Mouse (Mus musculus): Measurements from ENCODE around the gene Lpin2.

DNA sequence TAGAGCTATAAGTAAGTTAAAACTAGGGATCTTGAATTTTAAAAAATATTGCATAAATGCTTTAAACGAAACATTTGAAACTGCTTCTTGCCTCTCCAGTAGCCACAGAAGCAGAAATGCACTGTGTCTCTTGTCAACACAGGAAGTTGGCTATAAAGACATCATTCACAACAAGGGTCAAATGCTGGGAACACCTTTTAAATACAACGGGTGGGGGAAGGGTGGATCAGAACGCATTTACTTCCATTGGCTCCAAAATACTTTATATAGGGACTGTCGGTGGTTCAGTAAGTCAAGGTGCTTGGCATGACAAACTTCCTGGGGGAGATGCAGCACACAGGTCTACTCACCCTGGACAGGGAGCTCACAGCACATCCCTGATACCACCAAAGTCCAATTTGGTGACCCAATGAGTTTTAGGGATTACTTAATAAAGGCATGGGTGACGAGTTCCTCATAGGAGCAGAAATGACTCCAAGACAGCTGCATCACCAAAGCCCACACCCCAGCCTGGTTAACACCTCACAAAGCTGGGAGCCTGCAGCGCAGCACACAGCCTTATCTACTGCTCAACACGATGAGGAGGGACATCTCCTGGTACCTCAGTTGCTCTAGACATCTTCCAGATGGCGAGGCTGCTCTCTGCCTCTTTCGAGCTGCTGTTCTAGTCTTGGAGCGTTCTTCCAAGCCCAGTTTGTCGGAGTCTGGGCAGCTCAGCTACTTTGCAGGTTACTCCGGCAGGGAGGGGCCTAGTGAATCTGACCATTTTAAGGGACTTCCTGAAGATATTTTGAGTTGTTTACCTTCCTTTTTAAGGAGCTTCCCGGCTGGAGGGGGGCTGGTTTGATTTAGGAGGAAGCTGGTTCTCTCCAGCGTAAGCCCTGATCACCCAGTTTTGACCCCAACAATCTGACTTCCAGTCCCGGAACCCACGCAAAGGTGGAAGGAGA lies 45.7 kb upstream of the Lpin2 start:
- TF ChIP-seq POLR2A (IDR thresholded peaks at IDR 0.05; ENCODE audit: extremely low read depth, insufficient read depth, low read length) (no peak), CTCF (IDR thresholded peaks at IDR 0.05; ENCODE audit: low read depth, low read length) (no peak)

All from liver, adult 2 months (tissue).